Mouse (Mus musculus): ENCODE measurements around the gene Ankrd10. TPM values are rescaled to one million over a fixed set of nuclear protein-coding genes. Genes with fewer than 3 reads are reported as not detected.

Ankrd10 gene
- total and polyA plus RNA-seq, 3 experiments: 19.3 to 39.9 (median 21.5) TPM

DNA sequence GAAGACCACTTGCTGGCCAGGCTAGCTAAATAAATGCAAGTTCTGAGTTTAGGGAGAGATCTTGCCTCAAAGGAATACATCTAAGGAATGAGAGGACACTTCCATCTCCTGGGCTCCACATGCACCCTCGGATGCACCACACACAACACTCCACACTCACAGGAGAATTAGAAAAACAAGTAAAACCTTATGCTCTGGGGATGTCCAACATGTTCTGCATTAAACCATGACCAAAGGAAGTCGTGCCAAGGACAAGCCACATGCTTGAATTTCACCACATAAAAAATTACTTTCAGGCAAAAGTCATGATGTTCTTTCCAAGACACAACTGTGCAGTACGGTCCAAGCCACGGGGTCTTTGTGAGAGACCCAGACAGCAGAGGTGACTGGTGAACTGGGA lies 43.7 kb downstream of the Ankrd10 start:
- no peaks in the 10 kb centered on the region for H3K4me1 ChIP-seq (ENCODE audit: control insufficient read depth, insufficient read depth, low read length)
- WGBS: 80% methylated on average over 4 of the region's 4 CpGs
- intact Hi-C loops (cut with DNase I): no loop called here
- H3K27me3 ChIP-seq (ENCODE audit: control insufficient read depth, insufficient read depth, low read length): no peaks in the 10 kb centered on the region
- no peak for TF ChIP-seq POLR2A (IDR thresholded peaks at IDR 0.05; ENCODE audit: insufficient read depth, low read depth, low read length)
- no peak for TF ChIP-seq EP300 (IDR thresholded peaks at IDR 0.05; ENCODE audit: insufficient read depth, low read depth, low read length)
- TF ChIP-seq CTCF (IDR thresholded peaks at IDR 0.05): no peak
- H3K27ac ChIP-seq: no peak overlapping the region
- no peaks in the 10 kb centered on the region for H3K36me3 ChIP-seq (ENCODE audit: control insufficient read depth, insufficient read depth, low read length)
- DNase-seq: no peak
- no peaks in the 10 kb centered on the region for H3K79me2 ChIP-seq (replicated peaks; ENCODE audit: control insufficient read depth, insufficient read depth, low read length)
- H3K9ac ChIP-seq (ENCODE audit: low read depth, low read length): no peak overlapping the region
- no peak overlapping the region for H3K4me3 ChIP-seq

DNA sequence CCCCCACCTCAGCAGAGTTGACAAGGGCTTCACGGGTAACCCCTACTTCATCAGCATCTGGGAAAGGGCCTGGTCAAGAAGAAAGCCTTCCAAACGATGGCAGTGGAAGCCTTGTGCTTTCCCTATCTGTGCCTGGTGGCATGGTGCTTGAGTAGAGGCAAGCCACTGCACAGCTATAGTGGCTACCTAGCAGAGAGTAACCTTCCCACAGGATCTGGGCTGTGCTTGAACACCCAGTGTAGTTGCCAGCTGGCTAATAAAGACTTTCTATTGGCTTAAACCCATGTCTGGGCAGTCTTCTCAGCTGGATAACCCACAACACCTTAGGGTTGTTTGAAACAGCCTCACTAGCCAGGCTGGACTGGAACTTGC lies 49.2 kb downstream of the Ankrd10 start:
- Histone ChIP-seq H3K4me1 (ENCODE audit: control insufficient read depth, insufficient read depth, low read length) (no peaks in the 10 kb centered on the region), H3K4me3 (no peak overlapping the region), H3K36me3 (ENCODE audit: control insufficient read depth, insufficient read depth, low read length) (no peaks in the 10 kb centered on the region), H3K27ac (no peak overlapping the region), H3K27me3 (ENCODE audit: control insufficient read depth, insufficient read depth, low read length) (no peaks in the 10 kb centered on the region), H3K79me2 (replicated peaks; ENCODE audit: control insufficient read depth, insufficient read depth, low read length) (no peaks in the 10 kb centered on the region), H3K9ac (ENCODE audit: low read depth, low read length) (no peak overlapping the region)
- intact Hi-C loops (cut with DNase I): no loop called here
- TF ChIP-seq POLR2A (IDR thresholded peaks at IDR 0.05; ENCODE audit: insufficient read depth, low read depth, low read length): no peak
- no peak for TF ChIP-seq EP300 (IDR thresholded peaks at IDR 0.05; ENCODE audit: insufficient read depth, low read depth, low read length)
- no peak for TF ChIP-seq CTCF (IDR thresholded peaks at IDR 0.05)
- 54% methylated on average over 2 of the region's 2 CpGs for WGBS
- no peak for DNase-seq

DNA sequence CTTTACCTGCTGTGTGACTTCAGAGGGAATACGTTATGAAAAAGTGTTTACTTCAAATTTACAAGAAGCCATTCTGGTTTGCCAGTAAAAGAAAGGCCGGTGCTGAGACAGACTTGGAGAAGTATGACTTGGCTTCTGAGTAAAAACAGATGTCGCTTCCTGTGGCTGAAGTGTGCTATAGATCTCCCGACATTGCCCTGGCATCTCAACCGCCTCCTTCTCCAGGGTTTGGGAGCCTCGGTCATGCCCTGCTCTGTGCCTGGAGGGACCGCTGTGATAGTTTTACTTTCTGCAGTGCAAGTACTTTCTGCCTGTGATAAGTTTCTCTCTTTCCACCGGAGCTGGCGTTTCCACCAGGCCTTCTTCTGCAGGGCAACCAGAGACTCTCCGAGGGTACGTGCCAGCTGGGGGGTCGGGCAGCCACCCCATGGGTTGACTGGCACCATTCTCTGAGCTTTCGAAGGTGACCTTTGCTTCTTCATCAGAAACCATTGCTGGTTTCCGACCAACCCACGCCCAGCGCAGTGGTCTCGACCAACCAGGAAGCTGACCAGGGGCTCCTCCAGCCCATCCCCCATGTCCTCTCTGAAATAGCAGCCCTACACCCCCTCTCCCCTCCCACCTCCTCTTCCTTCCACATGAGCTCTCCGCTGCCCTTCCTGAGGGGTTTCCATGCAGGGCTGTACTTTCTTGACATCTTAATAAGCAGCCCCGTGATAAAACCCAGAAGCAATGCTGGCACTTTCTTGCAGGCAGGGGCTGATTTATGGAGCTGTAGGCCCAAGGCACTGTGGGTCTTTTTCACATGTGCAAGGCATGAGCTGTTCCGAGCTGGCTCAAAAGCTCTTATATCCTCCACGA lies 49.8 kb downstream of the Ankrd10 start:
- no peak overlapping the region for H3K27ac ChIP-seq
- intact Hi-C loops (cut with DNase I): no loop called here
- no peak for TF ChIP-seq POLR2A (IDR thresholded peaks at IDR 0.05; ENCODE audit: insufficient read depth, low read depth, low read length)
- no peak for TF ChIP-seq CTCF (IDR thresholded peaks at IDR 0.05)
- no peak for TF ChIP-seq EP300 (IDR thresholded peaks at IDR 0.05; ENCODE audit: insufficient read depth, low read depth, low read length)
- H3K36me3 ChIP-seq (ENCODE audit: control insufficient read depth, insufficient read depth, low read length): no peaks in the 10 kb centered on the region
- no peaks in the 10 kb centered on the region for H3K79me2 ChIP-seq (replicated peaks; ENCODE audit: control insufficient read depth, insufficient read depth, low read length)
- no peak overlapping the region for H3K4me3 ChIP-seq
- no peaks in the 10 kb centered on the region for H3K27me3 ChIP-seq (ENCODE audit: control insufficient read depth, insufficient read depth, low read length)
- no peaks in the 10 kb centered on the region for H3K4me1 ChIP-seq (ENCODE audit: control insufficient read depth, insufficient read depth, low read length)
- no peak for DNase-seq
- 64% methylated on average over 21 of the region's 21 CpGs for WGBS
- no peak overlapping the region for H3K9ac ChIP-seq (ENCODE audit: low read depth, low read length)

DNA sequence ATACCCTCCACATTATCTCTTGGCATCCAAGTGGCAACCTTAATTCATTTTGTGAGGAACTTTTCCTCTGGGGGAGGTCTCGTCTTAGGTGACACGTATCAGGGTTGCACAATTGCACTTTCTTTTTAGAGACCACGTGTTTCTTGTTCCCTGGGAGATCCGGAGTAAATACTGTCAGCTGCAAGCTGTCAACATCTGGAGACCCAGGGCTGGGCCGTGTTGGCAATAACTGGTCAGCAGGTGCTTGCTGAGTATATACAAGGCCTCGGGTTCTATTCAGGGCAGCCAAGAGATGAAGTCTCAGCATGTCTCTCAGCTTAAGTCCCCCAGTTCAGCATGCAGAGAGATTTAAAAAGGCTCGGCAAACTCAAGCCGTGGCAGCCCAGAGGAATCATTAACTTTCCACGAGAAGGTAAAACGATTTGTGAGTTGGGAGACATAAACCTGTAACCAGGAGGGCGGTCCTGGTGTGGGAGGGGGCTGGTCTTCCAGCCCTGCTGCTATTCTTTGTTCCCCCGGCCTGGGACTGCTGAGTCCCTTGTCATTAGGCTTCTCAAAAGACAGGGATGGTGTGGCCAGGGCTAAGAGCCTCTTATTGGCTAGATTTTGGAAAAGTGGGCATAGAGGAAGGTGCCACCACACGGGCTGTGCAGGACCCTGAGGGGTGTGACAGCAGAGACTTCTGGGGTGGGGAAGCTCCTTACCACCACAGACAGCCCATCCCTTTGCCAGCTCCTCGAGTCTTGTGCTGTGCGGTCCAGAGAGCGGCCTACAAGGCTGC lies 59.8 kb downstream of the Ankrd10 start:
- 76% methylated on average over 16 of the region's 16 CpGs for WGBS
- no peaks in the 10 kb centered on the region for H3K4me1 ChIP-seq (ENCODE audit: control insufficient read depth, insufficient read depth, low read length)
- no peak overlapping the region for H3K9ac ChIP-seq (ENCODE audit: low read depth, low read length)
- no peak overlapping the region for H3K27ac ChIP-seq
- no peaks in the 10 kb centered on the region for H3K79me2 ChIP-seq (replicated peaks; ENCODE audit: control insufficient read depth, insufficient read depth, low read length)
- H3K36me3 ChIP-seq (ENCODE audit: control insufficient read depth, insufficient read depth, low read length): no peaks in the 10 kb centered on the region
- no peak for DNase-seq
- no peak overlapping the region for H3K4me3 ChIP-seq
- no peaks in the 10 kb centered on the region for H3K27me3 ChIP-seq (ENCODE audit: control insufficient read depth, insufficient read depth, low read length)
- intact Hi-C loops (cut with DNase I): no loop called here
- no peak for TF ChIP-seq EP300 (IDR thresholded peaks at IDR 0.05; ENCODE audit: insufficient read depth, low read depth, low read length)
- TF ChIP-seq POLR2A (IDR thresholded peaks at IDR 0.05; ENCODE audit: insufficient read depth, low read depth, low read length): no peak
- TF ChIP-seq CTCF (IDR thresholded peaks at IDR 0.05): no peak

DNA sequence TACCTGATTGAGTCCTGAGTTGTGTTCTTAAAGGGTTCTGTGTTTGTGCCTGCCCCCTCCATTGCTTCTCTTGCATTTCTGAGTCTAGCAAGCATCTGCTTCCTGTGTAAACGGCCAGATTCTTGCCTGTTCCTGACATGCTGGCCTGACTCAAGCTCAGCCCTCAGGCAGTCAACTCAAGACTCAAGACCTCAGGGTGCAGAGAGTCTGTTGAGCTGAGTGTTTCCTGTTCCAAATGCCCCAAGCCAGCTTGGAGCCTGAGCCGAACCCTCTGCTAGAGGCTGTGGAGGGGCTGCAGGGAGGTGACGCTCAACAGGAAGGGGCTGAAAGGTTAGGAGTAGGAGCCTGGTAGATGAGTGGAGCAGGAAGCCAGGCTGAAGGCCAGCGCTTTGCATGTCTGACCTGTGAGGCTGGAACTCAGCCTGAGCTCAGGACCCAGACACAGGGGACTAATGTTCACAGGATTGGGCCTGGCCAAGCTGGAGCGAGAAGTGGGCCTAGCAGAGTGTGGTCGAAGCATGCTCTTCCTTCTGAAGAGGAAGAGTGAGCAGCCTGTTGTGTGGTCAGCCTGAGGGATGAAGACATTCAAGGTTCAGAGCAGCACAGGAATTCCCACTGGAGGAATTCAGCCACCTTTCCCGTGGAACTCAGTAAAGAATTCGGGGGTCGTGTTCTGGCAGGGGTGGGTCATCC lies 60.5 kb downstream of the Ankrd10 start:
- Histone ChIP-seq H3K4me3 (no peak overlapping the region), H3K27me3 (ENCODE audit: control insufficient read depth, insufficient read depth, low read length) (no peaks in the 10 kb centered on the region), H3K79me2 (replicated peaks; ENCODE audit: control insufficient read depth, insufficient read depth, low read length) (no peaks in the 10 kb centered on the region), H3K4me1 (ENCODE audit: control insufficient read depth, insufficient read depth, low read length) (no peaks in the 10 kb centered on the region), H3K27ac (no peak overlapping the region), H3K36me3 (ENCODE audit: control insufficient read depth, insufficient read depth, low read length) (no peaks in the 10 kb centered on the region), H3K9ac (ENCODE audit: low read depth, low read length) (no peak overlapping the region)
- whole genome bisulfite sequencing: 50% methylated on average over 9 of the region's 9 CpGs
- TF ChIP-seq CTCF (IDR thresholded peaks at IDR 0.05) (no peak), EP300 (IDR thresholded peaks at IDR 0.05; ENCODE audit: insufficient read depth, low read depth, low read length) (no peak), POLR2A (IDR thresholded peaks at IDR 0.05; ENCODE audit: insufficient read depth, low read depth, low read length) (no peak)
- no peak for DNase-seq
- intact Hi-C loops (cut with DNase I): no loop called here
